Mouse (Mus musculus) liver, postnatal 0 days (tissue): ENCODE results near the gene Mst1.

ENCODE experiments used
- CTCF ChIP-seq: sonication (generic); IDR thresholded peaks from 2 replicates; pipeline ENCODE4 v1.5.1; 2016; ENCODE audit warnings: antibody characterized with exemption, low read depth
- EP300 ChIP-seq: IDR thresholded peaks from 2 replicates; pipeline ENCODE4 v1.6.1; 2016; ENCODE audit warnings: antibody characterized with exemption, low read depth, mild to moderate bottlenecking

DNA sequence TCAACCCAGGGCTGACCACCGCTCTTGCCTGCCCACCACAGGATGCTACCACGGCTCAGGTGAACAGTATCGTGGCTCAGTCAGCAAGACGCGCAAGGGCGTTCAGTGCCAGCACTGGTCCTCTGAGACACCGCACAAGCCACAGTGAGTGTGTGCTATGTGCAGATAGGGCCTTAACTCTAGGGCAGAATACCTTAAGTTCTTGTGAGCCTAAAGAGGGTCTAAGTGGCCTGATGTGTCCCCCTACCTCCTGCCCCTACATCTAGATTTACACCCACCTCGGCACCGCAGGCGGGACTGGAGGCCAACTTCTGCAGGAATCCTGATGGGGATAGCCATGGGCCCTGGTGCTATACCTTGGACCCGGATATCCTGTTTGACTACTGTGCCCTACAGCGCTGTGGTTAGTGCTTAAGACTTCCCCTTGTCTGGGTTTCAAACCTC is 2.8 kb downstream of the Mst1 start, which contains the start of gene Rnf123:
- TF ChIP-seq CTCF (no peak), EP300 (no peak; the same call in 1 of the 2 replicates)
